Mouse (Mus musculus) cerebellum, adult 2 months (tissue): ENCODE measurements around the gene Plagl1. TPM values are rescaled to one million over a fixed set of nuclear protein-coding genes. Genes with fewer than 3 reads are reported as not detected.

Source experiments
- DNase-seq, 2 experiments: peaks; one replicate each; pipeline ENCODE4 v3.0.0; 2021
- H3K27ac ChIP-seq: fragments of 200-500 bp; 2 replicates; pipeline ENCODE4 v1.5.1; 2012; ENCODE audit warnings: low read length, control low read depth, inconsistent platforms; ENCODE audit not compliant: insufficient read depth
- H3K27me3 ChIP-seq: fragments of 200-500 bp; 2 replicates; pipeline ENCODE4 v1.6.1; 2012; ENCODE audit warnings: inconsistent platforms, mild to moderate bottlenecking, low read length, moderate library complexity; ENCODE audit not compliant: control insufficient read depth, insufficient read depth
- H3K4me1 ChIP-seq: fragments of 200-500 bp; 2 replicates; pipeline ENCODE4 v1.6.1; 2011; ENCODE audit warnings: low read length; ENCODE audit not compliant: control insufficient read depth, insufficient read depth
- H3K4me3 ChIP-seq: fragments of 200-500 bp; replicated peaks from 2 replicates; pipeline ENCODE3; 2011; ENCODE audit warnings: mild to moderate bottlenecking, low read depth, low read length, control low read depth; ENCODE audit not compliant: insufficient read depth
- CTCF ChIP-seq: fragments of 200-500 bp; IDR thresholded peaks from 2 replicates; pipeline ENCODE4 v1.5.1; 2011; ENCODE audit warnings: low read depth, mild to moderate bottlenecking, control low read depth, low read length, moderate library complexity, borderline replicate concordance; ENCODE audit not compliant: insufficient read depth
- POLR2A ChIP-seq: fragments of 200-500 bp; IDR thresholded peaks from 2 replicates; pipeline ENCODE4 v1.6.1; 2011; ENCODE audit warnings: low read length, control low read depth, borderline replicate concordance; ENCODE audit not compliant: insufficient read depth
- WGBS: fragments of 180-500 bp; shearing (Covaris S2); methylation state at CpG from one replicate; pipeline ENCODE4 v1.1.7; 2018; 5-methylcytosine and 5-hydroxymethylcytosine counted together
- polyA plus RNA-seq: library from polyadenylated mRNA; depleted of rRNA; stranded (reverse); fragments of >200 nt; gene quantifications from 2 replicates; pipeline ENCODE4 v1.2.3, GENCODE M21; 2012

The Plagl1 gene
- polyA plus RNA-seq, 1 experiment = 12.7 TPM

GRCm38 (mm10) chr10:13100061-13100648 is 39.9 kb downstream of the Plagl1 start:
- no peaks in the 10 kb centered on the region for H3K4me1 ChIP-seq
- H3K4me3 ChIP-seq = no peak overlapping the region
- no peak for TF ChIP-seq POLR2A
- no peak for TF ChIP-seq CTCF
- DNase-seq = no peak
- H3K27ac ChIP-seq = no peak overlapping the region
- WGBS = 77% methylated on average over 6 of the region's 6 CpGs
- H3K27me3 ChIP-seq = no peaks in the 10 kb centered on the region

GRCm38 (mm10) chr10:13102360-13102759 is 42.1 kb downstream of the Plagl1 start:
- no peak for TF ChIP-seq POLR2A
- TF ChIP-seq CTCF = no peak
- WGBS = 69% methylated on average over 4 of the region's 4 CpGs
- H3K27me3 ChIP-seq = no peaks in the 10 kb centered on the region
- DNase-seq = no peak
- no peak overlapping the region for H3K27ac ChIP-seq
- no peaks in the 10 kb centered on the region for H3K4me1 ChIP-seq
- H3K4me3 ChIP-seq = no peak overlapping the region

- TF ChIP-seq POLR2A (no peak), CTCF (no peak)
- no peaks in the 10 kb centered on the region for H3K27me3 ChIP-seq
- H3K27ac ChIP-seq = no peak overlapping the region
- DNase-seq = no peak
- no peak overlapping the region for H3K4me3 ChIP-seq
- H3K4me1 ChIP-seq = no peaks in the 10 kb centered on the region
- 87% methylated on average over 4 of the region's 4 CpGs for WGBS
Observed at GRCm38 (mm10) chr10:13103838-13104237, 43.5 kb downstream of the Plagl1 start.

- no peaks in the 10 kb centered on the region for H3K27me3 ChIP-seq
- H3K27ac ChIP-seq = no peak overlapping the region
- no peaks in the 10 kb centered on the region for H3K4me1 ChIP-seq
- TF ChIP-seq POLR2A (no peak), CTCF (no peak)
- no peak for DNase-seq
- no peak overlapping the region for H3K4me3 ChIP-seq
- 80% methylated on average over 9 of the region's 9 CpGs for WGBS
Observed at GRCm38 (mm10) chr10:13106909-13107624, 46.8 kb downstream of the Plagl1 start.

- Histone ChIP-seq H3K27ac (no peak overlapping the region), H3K4me1 (no peaks in the 10 kb centered on the region), H3K4me3 (no peak overlapping the region), H3K27me3 (no peaks in the 10 kb centered on the region)
- TF ChIP-seq CTCF (no peak), POLR2A (no peak)
- 55% methylated on average over 7 of the region's 7 CpGs for WGBS
- DNase-seq = no peak
Observed at GRCm38 (mm10) chr10:13108021-13108548, 47.8 kb downstream of the Plagl1 start.

- Histone ChIP-seq H3K4me3 (no peak overlapping the region), H3K27me3 (no peaks in the 10 kb centered on the region), H3K27ac (no peak overlapping the region), H3K4me1 (no peaks in the 10 kb centered on the region)
- 72% methylated on average over 4 of the region's 4 CpGs for WGBS
- no peak for TF ChIP-seq CTCF
- no peak for TF ChIP-seq POLR2A
- no peak for DNase-seq
Observed at GRCm38 (mm10) chr10:13108847-13109246, 48.5 kb downstream of the Plagl1 start.

GRCm38 (mm10) chr10:13109781-13110180 is 49.5 kb downstream of the Plagl1 start:
- Histone ChIP-seq H3K27ac (no peak overlapping the region), H3K4me3 (no peak overlapping the region), H3K27me3 (no peaks in the 10 kb centered on the region), H3K4me1 (no peaks in the 10 kb centered on the region)
- no peak for TF ChIP-seq POLR2A
- no peak for TF ChIP-seq CTCF
- DNase-seq = no peak
- 68% methylated on average over 1 of the region's 1 CpGs for WGBS

GRCm38 (mm10) chr10:13112849-13113248 is 52.5 kb downstream of the Plagl1 start:
- H3K4me3 ChIP-seq = no peak overlapping the region
- 68% methylated on average over 3 of the region's 3 CpGs for WGBS
- no peak for DNase-seq
- H3K27me3 ChIP-seq = no peaks in the 10 kb centered on the region
- no peak overlapping the region for H3K27ac ChIP-seq
- H3K4me1 ChIP-seq = no peaks in the 10 kb centered on the region
- TF ChIP-seq POLR2A (no peak), CTCF (no peak)
